Mouse (Mus musculus) adrenal gland, postnatal 4 days (tissue): Measurements from ENCODE around the gene Kcnmb2. TPM values are rescaled to one million over a fixed set of nuclear protein-coding genes. Genes with fewer than 3 reads are reported as not detected.

ENCODE experiments used
- DNase-seq, 2 experiments: peaks; one replicate each; pipeline ENCODE4 v3.0.0; 2021 to 2022; ENCODE audit warnings: low spot score in 2 of 2, mixed read lengths in 2 of 2
- long read RNA-seq, 2 experiments: library from polyadenylated mRNA; stranded (forward); transcript quantifications; one replicate each; pipeline ENCODE4 v2.0.0; 2021
- total RNA-seq, 2 experiments: library from RNA; stranded (reverse); gene quantifications; 2 replicates each; pipeline ENCODE4 v1.2.3; 2021

Kcnmb2 gene
- 10 to 100 TPM in 1 of 2 experiments, 1 to 10 TPM in 1; 5.9 to 10.1 TPM for total RNA-seq
- long read RNA-seq, experiment 1, partial matches to known transcripts: 0 of 1 reads
- long read RNA-seq, experiment 1, other reads (novel, unspliced or antisense): 1 of 1 reads
- long read RNA-seq, experiment 2, partial matches to known transcripts: 6 of 6 reads
- long read RNA-seq, experiment 2, other reads (novel, unspliced or antisense): 0 of 6 reads

DNA sequence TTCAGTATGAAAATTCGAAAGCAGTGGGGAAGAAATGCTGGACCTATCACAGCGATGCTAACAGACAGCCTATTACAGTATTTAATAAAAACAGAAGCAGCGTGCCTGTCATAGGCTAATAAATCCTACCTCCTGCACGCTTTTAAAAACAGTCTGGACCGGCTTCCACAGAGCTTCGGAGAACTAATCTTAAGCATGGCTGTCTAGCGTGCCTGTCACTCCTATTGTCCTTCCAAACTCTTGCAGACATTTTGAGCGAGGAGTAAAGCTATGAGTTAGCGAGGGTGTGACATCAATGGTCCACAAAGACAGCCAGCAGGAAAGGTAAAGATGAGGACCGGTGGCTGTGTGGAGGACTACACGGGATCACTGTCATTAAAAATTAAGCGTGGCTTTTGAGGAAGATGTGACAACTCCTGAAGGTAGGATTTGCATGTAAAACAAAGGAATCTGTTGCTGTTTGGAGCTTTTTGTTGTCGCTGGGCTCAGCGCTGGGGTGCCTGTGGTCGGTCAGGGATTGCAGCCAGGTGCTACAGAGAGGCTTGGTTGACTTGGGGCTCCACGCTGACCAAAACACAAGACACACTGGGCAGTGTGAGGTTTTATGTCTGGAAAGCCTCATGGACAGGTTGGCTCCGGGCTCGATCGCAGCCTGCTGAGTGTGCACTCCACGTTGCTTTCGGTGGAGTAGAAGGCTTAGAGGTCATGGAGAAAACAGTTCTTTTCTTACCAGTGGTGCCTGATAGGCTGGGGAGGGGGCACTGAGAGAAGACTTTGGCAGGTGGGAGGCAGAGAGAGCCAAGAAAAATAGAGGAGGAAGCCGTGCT is at the start of gene Kcnmb2:
TSS of gene Kcnmb2 (plus strand) at position 4 of the 827 bp plus-strand sequence.
- DNase-seq: no peak

DNA sequence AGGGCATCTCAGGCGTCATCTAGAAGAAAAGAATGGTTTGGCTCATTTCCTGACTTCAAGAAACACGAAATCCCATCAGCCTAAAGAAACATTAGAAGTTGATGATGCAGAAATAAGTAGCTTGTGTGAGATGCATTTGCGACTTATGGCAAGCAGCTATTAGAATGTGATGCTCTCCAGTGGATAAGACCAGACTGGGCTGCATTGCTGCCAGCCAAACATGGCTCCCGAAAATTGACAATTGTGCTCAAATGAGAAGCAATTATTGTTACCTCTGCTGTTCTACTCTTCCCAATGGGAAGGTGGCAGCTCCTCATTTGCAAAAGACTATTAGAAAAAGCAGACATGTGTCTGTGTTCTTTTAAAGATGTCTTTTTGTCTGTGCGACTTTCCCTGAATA is 38.8 kb upstream of the Kcnmb2 start:
- DNase-seq: no peak

DNA sequence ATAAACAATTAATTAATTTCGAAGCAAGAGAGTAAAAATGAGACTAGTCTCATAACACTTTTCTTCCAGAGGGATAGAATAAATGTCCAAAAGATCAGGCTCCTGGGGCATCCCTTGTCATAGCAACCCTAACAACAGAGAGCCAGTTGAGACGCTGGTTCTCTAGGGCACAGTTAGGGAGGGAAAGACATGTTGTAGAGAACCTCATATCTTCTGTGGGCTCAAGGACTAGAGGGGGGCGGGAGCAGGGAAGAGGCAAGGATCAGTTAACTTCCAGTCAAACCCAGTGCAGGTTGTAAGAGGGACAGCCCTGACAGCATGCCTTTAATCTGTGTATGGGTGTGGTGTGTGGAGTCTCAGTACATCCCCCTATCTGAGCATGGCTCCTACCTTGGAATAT is 38.2 kb upstream of the Kcnmb2 start:
- no peak for DNase-seq

DNA sequence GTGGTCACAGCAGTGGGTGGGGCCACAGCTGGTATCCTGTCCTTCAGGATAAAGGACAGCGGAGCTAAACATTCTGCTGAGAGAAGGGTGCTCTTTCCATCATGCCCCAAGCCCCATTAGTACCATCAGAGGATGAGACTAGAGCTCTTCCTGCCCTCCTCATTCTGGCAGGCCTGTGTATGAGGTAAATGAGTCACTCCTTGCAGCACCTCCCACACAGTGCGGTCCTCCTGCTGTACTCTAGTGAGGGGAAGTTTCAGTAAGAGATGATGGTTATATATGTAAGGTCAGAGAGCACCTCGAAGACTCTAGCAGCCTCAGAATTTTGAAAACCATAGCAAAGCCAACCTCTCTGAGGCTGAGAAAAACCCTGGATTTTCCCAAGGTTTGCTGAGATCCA is 30.8 kb upstream of the Kcnmb2 start:
- DNase-seq: no peak

DNA sequence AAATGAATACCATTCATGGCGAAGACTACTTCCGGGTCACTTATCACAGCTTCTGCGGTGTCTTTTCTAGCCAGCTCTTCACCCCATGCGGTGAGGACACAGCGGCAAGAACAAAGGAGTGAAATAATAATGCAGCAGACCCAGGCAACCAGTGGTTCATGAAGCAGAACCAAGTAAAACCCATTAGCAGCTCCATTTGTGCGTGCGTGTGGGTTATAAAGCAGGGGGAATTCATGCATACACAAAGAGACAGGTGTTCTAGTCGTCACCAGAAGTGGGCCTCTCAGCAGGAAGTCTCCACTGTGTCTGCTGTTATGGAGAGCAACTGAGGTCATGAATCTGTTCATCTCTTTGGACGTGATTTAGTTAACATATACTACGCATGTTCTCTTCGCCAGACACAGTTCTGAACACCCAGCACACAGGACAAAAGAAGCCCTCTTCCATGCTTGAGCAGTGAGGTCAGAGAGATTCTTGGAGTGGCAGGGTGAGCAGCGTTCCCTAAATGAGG is 19.6 kb upstream of the Kcnmb2 start:
- DNase-seq: no peak

DNA sequence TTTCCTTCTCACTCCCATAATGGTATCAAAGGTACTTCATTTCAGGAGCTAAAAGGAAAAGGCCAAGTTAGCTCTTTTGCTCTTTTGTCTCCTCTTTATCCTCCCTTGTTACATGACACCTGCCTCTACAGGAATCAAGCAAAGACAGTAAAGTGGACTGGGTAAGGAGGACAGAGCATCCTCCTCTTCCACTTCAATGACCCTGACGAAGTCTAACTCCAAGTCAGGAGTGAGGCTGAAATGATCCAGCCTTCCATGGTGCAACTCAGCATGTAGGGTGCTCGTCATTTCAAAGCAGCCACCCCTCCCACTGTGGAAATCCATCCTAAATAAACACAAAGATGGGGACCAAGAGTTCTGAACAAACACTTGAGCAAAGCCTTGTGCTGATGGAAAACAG is 9.7 kb upstream of the Kcnmb2 start:
- DNase-seq: no peak

DNA sequence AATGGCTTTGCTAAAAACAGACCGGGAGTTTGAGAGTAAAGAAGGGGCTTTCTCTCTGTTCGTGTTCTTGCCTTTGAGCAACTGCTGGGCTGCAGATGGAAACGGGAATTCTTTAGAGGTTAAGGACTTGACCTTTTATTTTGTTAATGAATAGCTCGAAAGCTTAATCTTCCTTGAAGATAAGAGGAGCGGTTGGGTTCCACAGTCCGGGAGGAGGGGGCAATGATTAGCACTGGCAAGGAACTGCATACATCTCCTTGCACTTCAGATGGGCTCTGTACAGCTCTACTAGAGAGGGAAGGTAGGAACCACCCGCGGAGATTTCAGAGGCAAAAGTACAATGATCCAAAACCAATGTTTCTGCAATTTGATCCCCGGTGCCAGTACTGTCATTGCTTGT is 1.2 kb downstream of the Kcnmb2 start:
- no peak for DNase-seq

DNA sequence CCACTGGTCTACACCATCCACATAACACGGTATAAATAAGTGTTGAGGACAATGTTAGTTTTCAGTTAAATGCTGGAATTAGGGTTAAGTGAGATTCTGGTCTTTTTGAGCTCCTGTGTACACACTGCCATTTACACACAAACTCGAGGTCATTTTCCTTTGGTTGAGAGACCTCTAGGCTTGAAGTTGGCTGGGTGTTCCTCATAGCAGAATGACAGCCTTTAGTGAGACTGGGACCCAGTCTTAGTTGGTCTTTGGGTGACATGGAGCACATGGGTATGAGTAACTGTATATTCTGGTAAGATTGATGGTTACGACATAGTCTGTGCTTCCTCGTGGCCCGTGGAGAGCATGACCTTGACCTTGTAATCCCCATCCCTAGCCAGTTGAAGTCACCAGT is 1.8 kb downstream of the Kcnmb2 start:
- no peak for DNase-seq

DNA sequence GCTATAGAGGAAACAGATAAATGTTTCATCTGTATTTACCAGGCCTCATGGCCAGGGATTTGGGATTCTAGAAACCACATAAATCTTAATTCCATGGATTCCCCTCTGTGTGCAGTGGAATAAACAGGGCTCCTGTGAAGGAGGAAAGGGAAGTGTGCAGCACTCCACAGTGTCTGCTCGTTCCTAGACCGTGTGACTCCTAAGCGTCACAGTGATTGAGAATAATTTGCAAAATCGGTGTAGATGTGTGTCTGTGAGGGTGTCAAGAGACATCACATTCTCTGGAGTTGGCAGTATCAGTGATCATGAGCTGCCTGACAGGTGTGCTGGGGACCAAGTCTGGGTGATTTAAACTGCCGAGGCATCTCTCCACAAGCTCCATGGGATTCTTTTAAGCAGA is 8.9 kb downstream of the Kcnmb2 start:
- no peak for DNase-seq

DNA sequence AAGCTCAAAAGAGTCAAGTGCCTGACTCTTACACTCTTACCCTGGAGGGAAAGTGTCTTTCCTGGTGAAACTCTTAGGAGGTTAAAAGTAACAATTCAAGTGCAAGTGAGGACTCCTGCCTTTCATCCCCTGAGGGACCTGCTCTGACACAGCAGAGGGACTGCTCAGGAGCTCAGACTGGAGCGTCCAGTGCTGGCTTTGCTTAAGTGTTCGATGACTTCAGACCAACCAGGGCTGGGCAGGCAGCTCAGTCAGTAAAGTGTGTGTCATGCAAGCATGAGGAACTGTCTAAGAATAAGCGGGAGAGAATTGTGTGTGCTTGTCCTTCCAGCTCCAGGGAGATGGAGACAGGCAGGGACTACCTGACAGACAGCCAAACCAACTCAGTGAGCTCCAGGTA is 9.4 kb downstream of the Kcnmb2 start:
- DNase-seq: no peak

DNA sequence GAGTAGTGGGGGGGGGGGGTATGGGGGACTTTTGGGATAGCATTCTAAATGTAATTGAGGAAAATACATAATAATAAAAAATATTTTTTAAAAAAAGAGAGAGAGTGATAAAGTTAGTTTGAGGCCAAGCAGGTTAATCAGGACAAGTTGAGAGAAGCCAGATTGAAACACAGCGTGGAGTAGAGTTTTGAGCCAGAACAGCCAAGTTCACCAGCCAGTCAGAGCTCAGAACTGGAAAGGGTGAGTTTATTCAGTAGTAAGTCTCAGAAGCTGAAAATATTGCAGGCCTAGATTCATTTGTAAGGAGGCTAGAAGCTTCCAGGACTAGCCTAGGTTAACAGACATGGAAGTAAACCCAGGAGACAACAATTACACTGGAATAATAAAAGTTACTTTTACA is 26.2 kb downstream of the Kcnmb2 start:
- DNase-seq: no peak

DNA sequence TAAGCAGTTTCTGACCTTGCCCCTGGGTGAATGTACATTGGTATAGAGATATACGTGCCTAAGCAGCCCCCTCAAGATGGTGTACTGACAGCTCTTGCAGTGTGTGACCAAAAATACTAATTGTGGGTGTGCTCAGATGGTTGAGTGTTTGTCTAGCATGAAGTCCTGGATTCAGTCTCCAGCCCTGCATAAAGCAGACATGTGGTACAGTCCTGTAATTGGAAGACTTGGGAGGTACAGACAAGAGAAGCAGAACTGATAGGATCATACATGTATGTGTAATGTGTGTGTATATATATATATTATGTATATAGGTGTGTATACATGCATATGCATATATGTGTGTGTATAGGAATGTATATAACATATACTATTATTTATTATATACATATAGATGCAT is 32.4 kb downstream of the Kcnmb2 start:
- no peak for DNase-seq

DNA sequence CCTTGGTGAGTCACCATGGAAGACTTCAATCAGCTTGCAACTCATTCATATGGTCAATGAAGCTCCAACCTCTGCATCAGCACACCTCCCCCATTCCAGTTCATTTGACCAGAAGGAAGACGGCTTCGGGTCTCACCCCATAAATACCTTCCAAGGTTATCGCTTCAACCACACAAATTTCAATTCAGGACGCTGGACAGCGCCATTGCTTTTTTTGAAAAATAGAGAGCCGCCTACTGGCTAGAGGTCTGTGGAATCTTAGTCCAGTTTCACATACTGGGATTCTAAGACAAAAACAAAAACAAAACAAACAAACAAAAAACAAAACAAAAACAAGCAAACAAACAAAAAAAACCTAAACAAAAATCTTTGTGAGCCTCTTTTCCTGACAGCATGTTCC is 39.2 kb downstream of the Kcnmb2 start:
- no peak for DNase-seq

DNA sequence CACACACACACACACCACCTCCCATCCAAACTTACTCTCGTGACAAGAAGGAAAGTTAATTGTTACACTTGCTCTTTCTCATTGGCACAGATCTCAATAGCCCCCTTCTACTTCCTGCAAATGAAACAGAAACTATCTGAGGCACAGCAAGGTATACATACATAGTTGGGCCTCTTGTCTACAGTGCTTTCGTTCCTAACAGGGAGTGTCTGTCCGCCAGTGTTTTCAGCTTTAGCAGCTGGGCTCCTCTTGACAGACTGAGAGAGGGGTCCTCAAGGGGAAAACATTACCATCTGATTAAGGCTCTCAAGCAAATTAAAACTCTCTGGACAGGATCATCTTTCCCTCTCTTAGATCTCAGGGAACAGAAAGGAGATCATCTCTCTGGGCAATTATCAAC is 51.9 kb downstream of the Kcnmb2 start:
- DNase-seq: no peak

DNA sequence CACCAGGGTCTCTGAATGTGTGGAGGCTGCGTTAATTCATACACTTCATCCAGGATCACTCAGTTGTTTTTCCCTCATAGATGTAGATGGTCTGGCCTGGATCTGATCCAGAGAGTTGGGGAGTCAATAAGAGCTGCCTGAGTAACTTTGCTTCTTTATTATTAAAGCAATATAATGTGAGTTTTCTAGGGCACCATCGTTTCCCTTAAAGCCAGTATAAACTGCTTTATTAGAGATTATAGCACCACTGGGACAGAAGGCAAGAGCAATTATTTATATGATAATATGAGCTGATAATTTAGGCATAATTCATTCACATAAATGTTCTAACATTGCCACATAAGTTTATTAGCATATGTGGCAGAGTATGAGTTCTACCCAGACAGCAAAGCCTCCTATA is 52.7 kb downstream of the Kcnmb2 start:
- DNase-seq: no peak

DNA sequence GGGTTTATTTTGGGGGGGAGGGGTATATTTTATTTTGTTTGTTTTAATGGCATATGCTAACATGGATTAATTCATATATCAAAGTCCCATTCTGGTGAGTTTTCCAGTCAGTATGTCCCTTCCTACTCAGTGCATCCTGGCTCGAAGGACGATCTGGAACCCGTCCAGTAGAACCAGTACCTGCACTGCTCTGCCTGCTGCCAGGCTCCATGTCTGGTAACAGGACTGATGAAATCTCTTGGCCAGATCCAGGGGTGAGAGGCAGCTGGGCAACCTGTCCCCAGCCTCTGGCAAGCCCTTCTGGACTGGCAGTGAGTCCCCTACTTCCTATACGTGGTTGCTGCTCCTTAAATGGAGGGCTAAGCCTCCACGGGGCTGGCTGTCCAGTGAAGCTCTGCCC is 57.5 kb downstream of the Kcnmb2 start:
- DNase-seq: no peak

DNA sequence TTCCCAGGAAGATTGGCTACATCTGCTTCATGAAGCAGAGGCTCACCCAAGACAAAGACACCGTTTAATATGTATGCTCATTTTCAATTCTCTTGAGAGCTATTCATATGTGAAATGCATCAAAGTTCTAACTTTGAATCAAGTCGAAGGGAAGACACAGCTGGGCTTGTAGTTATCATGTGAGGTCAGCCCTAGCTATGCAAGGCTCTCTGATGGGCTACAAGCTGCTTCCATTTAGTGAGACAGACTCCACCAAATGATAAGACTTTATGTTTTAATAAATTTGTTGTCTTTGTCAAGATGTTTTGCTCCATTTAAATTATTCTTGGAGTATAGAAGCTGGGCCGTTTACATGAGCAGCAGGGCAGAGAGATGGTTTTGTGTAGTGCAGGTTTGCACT is 58.9 kb downstream of the Kcnmb2 start:
- DNase-seq: no peak

DNA sequence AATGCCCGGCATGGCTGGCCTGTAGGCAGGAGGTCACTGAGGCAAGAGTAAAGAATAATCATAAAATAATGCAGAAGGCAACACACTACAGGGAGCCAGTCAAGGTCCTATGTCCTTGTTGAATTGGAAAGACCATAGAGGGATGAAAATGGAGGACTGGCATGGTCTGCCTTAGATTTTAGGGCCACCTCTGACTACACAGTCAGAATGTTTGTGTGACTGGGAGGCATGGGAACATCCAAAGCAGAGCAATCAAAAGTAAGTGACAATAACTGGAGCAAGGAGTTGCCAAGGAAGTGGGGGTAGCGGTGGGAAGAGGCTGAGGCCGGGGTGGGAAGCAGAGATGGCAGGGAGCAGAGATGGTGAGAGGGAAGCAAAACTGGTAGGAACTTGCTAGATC is 60.8 kb downstream of the Kcnmb2 start:
- no peak for DNase-seq

DNA sequence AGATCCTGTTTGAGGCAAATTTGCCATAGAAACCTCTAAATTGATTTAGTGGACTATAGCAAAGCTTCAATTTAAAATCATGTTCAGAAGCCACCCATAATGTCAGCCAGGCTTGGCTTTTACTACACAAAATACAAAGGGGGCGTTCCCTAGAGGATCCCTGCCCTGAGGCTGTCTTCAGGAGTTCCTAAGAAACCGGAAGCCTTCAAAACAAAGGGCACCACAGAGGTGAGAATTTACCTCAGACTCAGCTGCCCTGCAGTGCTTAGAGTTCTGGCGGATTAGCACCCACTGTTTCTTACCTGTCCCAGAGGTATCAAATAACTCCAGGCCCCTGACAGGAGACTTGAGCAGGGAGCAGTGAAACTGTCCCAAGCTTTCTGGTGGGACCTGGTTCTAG is 77.4 kb downstream of the Kcnmb2 start:
- no peak for DNase-seq

DNA sequence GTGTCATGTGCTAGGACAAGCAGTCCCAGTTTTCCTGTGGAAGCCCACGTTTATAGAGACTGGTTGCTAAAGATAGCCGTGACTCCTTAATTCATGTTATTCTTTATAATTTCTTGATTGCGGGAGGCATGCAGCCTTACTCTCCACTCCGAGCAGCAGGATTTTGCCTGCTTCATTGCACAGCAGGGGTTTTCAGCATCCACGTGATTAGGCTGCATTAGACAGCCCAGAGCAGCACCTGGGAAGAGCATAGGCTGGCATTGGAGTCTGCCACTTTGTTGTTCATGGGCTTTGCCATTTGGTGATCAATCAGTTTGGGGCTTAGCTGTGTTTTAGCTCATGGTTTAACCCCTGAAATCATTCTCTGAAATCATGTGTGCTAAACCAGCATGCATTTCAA is 80.1 kb downstream of the Kcnmb2 start:
- DNase-seq: no peak

DNA sequence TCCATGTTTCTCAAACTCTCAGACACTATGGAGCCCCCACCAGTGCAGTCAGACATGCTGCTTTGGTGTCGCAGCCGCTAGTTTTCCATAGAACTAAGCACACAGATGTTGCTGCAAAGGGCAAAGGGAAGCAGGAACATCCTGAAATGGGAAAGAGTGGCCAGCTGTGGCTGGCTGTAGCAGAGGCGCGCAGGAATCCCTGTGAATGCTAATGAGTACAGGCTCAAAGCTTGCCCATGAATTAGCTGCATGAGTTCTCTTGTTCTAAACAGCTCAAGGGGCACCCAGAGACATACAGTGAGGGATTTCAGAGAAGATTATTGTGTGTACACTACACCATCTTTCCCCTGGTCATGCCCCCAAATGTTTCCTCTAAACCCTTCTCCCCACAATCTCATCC is 82.8 kb downstream of the Kcnmb2 start:
- DNase-seq: no peak

DNA sequence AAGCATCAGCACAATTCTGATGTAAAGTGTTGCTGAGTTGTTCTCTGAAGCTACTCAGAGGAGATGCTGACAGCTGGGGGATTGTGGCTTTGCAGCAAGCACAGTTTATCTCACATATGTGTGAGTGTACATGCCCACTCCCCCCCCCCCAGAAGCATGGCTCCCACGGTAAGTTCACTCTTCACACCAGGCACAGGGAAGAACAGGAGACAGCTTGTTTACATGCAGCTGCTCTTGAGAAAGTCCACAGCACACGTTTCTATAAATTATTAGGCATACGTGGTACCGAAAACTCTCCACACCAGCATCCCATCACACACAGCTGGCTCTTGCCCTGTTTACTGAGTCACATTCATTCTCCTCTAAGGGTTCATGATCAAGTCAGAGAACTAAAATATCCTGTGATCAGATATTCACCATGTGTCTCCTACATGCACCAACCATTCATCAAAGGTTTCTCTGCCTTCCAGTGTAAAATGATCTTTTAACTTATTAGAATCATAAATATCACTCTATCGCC is 89.3 kb downstream of the Kcnmb2 start:
- no peak for DNase-seq

DNA sequence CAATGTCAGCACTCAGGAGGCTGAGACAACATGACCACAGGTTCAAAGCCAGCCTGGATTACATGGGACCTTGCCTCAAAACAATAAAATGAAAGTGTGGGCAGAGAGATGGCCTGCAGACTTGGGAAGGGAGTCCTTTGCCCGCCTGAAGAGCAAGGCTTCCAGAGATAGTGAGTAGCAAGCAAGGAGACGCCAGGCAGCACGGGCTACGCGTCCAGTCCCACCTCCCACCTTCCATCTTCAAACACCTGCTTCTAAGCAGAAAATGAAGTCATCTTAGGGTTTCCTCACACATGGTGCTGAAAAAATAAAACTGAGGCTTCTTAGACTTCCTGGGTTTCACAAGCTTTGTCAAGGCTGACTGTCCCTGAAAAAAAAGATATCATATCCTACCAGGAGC is 109.3 kb downstream of the Kcnmb2 start:
- no peak for DNase-seq
